Comparison of ENCODE assay signal across 24 mouse cellular contexts in genomic region chr17:74780627-74781026, GRCm38 (mm10).
DNase-seq lines count a peak whose midpoint lies in the region; ATAC-seq and TF ChIP-seq lines count a peak whose summit lies in the region.
"Had no signal": no experiment of that assay in that cellular context is flagged by ENCODE, and none has a peak within 500 bp of the region (broad histone marks: within the 10 kb centered on the region; RNA-seq: fewer than 3 reads in every experiment).

No protein-coding gene starts in this region.

- H3K36me3 ChIP-seq in kidney, embryonic 16.5 days (ENCODE audit: insufficient read depth, low read length) = peaks cover 3% of the 10 kb centered on the region; the same call in 1 of the 2 replicates
- H3K36me3 ChIP-seq in midbrain, embryonic 15.5 days (replicated peaks) = no peaks in the 10 kb centered on the region
- H3K36me3 ChIP-seq: heart, embryonic 10.5 days; hindbrain, embryonic 12.5 days had no signal

- peak; percentile 49; the same call in 1 of the 2 replicates for ATAC-seq in kidney, embryonic 16.5 days (ENCODE audit: low FRiP score, low TSS enrichment)
- peak; percentile 90 for ATAC-seq in Patski
- ATAC-seq in midbrain, embryonic 15.5 days (replicated peaks) = no peak
- ATAC-seq: activated CD4-positive, CD25-positive, alpha-beta regulatory T cell, adult 4 months; forebrain, embryonic 14.5 days; forebrain, postnatal 0 days had no signal

- H3K27me3 ChIP-seq in kidney, embryonic 16.5 days (ENCODE audit: insufficient read depth, low read length) = no peaks in the 10 kb centered on the region
- no peaks in the 10 kb centered on the region for H3K27me3 ChIP-seq in Patski
- H3K27me3 ChIP-seq in midbrain, embryonic 15.5 days (replicated peaks) = no peaks in the 10 kb centered on the region
- H3K27me3 ChIP-seq: CH12.LX; heart, embryonic 13.5 days; hindbrain, embryonic 12.5 days; hindbrain, embryonic 15.5 days had no signal

- no peak for TF ChIP-seq CTCF in Patski (IDR thresholded peaks at IDR 0.05)

- H3K9me3 ChIP-seq in kidney, embryonic 16.5 days (ENCODE audit: low read length) = no peaks in the 10 kb centered on the region
- H3K9me3 ChIP-seq in midbrain, embryonic 15.5 days = no peaks in the 10 kb centered on the region
- H3K9me3 ChIP-seq: G1E; heart, embryonic 10.5 days; heart, embryonic 13.5 days; hindbrain, embryonic 12.5 days; hindbrain, embryonic 15.5 days had no signal

- H3K9ac ChIP-seq in kidney, embryonic 16.5 days (replicated peaks; ENCODE audit: low read length) = no peak overlapping the region
- H3K9ac ChIP-seq in midbrain, embryonic 15.5 days = no peak overlapping the region
- H3K9ac ChIP-seq: forebrain, postnatal 0 days; heart, embryonic 13.5 days; hindbrain, embryonic 12.5 days; hindbrain, embryonic 15.5 days had no signal

- no peak overlapping the region for H3K4me2 ChIP-seq in kidney, embryonic 16.5 days (replicated peaks; ENCODE audit: low read depth, low read length)
- no peak overlapping the region for H3K4me2 ChIP-seq in midbrain, embryonic 15.5 days
- H3K4me2 ChIP-seq: heart, embryonic 13.5 days; hindbrain, embryonic 12.5 days; hindbrain, embryonic 15.5 days had no signal

- H3K4me1 ChIP-seq in kidney, embryonic 16.5 days (ENCODE audit: insufficient read depth, low read length) = peaks cover 17% of the 10 kb centered on the region; the same call in 1 of the 2 replicates
- no peaks in the 10 kb centered on the region for H3K4me1 ChIP-seq in midbrain, embryonic 15.5 days
- H3K4me1 ChIP-seq: heart, embryonic 10.5 days; hindbrain, embryonic 12.5 days; hindbrain, embryonic 15.5 days had no signal

- CTCF ChIA-PET in Patski (lab: Charles Lee) = interaction anchor here (1.1 to 1.4 kb wide), 3 partner anchors 15 to 25 kb away, joined by 3 to 4 read pairs (median 3); no protein-coding TSS in a partner anchor

- no peak overlapping the region for H3K4me3 ChIP-seq in kidney, embryonic 16.5 days (ENCODE audit: low read length)
- no peak overlapping the region for H3K4me3 ChIP-seq in midbrain, embryonic 15.5 days
- H3K4me3 ChIP-seq: gastrocnemius, adult 2 months; heart, adult 2 months; heart, embryonic 10.5 days; heart, embryonic 13.5 days; hindbrain, embryonic 12.5 days; hindbrain, embryonic 15.5 days had no signal

- H3K27ac ChIP-seq in kidney, embryonic 16.5 days (ENCODE audit: low read length) = no peak overlapping the region
- H3K27ac ChIP-seq in midbrain, embryonic 15.5 days = no peak overlapping the region
- H3K27ac ChIP-seq: gastrocnemius, adult 2 months; heart, adult 2 months; heart, embryonic 10.5 days; heart, embryonic 13.5 days; hindbrain, embryonic 12.5 days; hindbrain, embryonic 15.5 days had no signal

- DNase-seq in kidney, postnatal 10 days = no peak
- peak; percentile 76 for DNase-seq in 3T3-L1 (ENCODE audit: low read depth, low spot score)
- no peak for DNase-seq in Patski (ENCODE audit: low read depth, low spot score)
- DNase-seq in urinary bladder, postnatal 36 days (ENCODE audit: low spot score in 2 of 2) = no peak
- DNase-seq: adrenal gland, adult 8-10 months; adrenal gland, postnatal 25 days; B cell, adult 2 months; cerebellum, adult 11-12 months; cerebellum, adult 8-10 months; cerebellum, postnatal 14 days; forebrain, postnatal 0 days; gastrocnemius, adult 2 months; gastrocnemius, postnatal 14 days; heart, adult 2 months had no signal

- POLR2A ChIA-PET in Patski (lab: Charles Lee) = no interaction called here

- WGBS in kidney, embryonic 16.5 days = 36% methylated on average over 9 of the region's 9 CpGs
- 88% methylated on average over 9 of the region's 9 CpGs for WGBS in midbrain, embryonic 15.5 days

- in situ Hi-C loops in Patski (cut with MboI; ENCODE audit: low pct_unique_long_range_greater_than_20kb) = no loop called here
